Mouse (Mus musculus) cerebellum, postnatal 14 days (tissue): ENCODE measurements at regions not wholly inside any gene's neighbourhood (a gene's known extent, or its start where the extent isn't known, plus 50 kb on each side); places are given as distances from the start of the nearest gene placed in this dataset.

ENCODE experiments used
- DNase-seq, 2 experiments: peaks; one replicate each; pipeline ENCODE4 v3.0.0; 2021; ENCODE audit warnings: mixed read lengths in 2 of 2

- no peak for DNase-seq
Measured at GRCm38 (mm10) chr13:107458730-107459129, 436.8 kb upstream of the Kif2a start.

DNA sequence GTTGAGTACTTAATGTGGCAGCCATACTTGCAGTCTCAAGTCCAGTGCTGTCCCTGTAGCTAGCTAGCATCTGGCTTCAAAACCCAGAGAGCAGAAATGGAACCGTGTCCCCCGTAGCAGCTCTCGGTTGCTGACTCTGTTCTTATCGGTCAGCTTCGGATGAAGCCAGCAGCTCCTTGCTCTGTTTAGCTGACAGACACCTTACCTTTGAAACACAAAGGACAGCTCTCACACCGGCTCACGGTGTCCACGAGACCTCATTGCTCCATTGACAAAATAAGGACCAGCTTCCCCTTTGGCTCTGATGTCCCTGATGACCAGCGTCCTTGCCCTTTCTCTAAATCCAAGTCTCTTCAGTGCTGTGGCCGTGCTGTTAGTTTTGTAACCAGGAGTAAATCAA lies 435.3 kb upstream of the Kif2a start:
- no peak for DNase-seq

GRCm38 (mm10) chr13:107456394-107456793 lies 434.5 kb upstream of the Kif2a start:
- no peak for DNase-seq

DNA sequence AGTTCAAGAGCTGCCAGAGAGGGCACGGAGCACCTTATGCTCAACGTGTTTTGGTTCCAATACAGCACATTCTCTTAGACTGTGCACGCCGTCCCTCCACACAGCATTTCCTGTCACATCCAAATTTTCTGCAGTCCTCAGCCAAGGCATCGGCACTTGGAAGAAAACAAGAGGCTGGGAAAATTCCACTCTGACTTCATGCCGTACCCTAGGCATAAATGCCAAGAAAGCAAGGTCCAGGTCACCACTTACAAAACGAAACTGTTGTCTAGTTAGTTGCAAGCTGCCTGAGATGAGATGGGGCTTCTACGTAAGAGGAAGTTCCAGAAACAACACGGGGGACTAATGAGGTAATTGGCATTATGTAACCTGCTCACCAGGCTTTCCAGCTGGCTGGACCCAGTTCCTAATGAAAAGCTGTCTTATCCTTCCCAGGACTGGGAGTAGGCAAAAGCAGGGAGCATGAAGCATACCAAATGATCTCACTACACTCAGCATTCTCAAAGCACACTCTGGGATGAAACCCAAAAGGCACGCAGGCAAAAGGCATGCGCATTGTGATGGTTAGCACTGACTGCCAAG lies 427.8 kb upstream of the Kif2a start:
- DNase-seq = peak; percentile 82 to 87

DNA sequence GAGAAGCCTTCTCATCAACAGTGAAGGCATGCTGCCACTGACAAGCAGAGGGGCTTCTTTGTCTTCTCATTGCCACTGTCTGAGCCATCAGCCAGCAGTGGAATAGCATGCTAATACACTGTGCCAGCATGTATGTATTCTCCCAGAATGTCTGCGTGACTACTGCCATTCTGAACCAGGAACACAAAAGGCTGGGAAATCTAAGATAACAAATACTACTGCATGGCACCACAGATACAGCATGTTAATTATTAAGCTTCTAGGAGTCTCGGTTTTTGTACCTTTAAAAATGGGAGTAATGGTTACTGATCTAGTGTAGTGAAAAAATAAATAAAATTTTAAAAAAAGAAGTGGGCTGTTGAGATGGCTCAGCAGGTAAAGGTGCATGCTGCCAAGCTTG lies 425.9 kb upstream of the Kif2a start:
- DNase-seq = no peak

- no peak for DNase-seq
Measured at GRCm38 (mm10) chr13:107419363-107420155, 397.6 kb upstream of the Kif2a start.

- peak; percentile 32 to 83 for DNase-seq
Measured at GRCm38 (mm10) chr13:107410267-107410666, 388.3 kb upstream of the Kif2a start.

- DNase-seq = no peak
Measured at GRCm38 (mm10) chr13:107407674-107408026, 385.7 kb upstream of the Kif2a start.

DNA sequence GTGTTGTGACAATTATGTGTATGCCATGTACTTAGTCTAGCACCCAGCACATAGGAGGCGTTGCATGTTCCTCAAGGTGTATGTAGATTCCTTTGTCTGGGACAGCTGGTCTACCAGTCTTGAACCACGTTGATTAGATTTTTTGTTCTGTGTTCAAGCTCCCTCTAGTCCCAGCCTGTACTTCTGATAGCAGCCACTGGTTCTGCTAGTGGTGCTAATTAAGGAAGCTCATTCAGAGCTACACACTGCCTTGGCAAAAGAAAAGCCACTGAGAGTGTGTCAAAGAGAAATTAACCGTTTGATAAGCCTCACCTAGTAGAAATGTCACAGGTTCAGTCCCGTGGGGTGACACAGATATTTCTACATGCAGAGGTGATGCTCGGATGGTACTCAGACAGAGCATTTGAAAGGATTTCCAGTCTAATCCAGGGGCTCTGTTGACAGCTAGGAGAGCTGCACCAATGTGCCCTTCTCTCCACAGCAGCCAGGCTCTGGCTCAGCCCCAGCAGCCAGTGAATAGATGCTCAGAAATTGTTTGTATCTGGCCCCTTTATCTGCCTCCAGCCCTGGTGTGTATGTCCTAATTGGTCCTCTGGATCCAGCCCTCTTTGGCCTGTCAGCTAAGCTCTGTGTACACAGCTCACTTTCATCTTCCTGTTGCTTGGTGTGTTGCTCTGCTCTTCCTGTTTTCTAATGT lies 385.2 kb upstream of the Kif2a start:
- DNase-seq = peak; percentile 9 to 12

- no peak for DNase-seq
Measured at GRCm38 (mm10) chr13:107398621-107399363, 376.9 kb upstream of the Kif2a start.

GRCm38 (mm10) chr13:107396036-107396435 lies 374.1 kb upstream of the Kif2a start:
- no peak for DNase-seq

GRCm38 (mm10) chr13:107394451-107394850 lies 372.5 kb upstream of the Kif2a start:
- DNase-seq = no peak

GRCm38 (mm10) chr13:107389535-107390150 lies 367.7 kb upstream of the Kif2a start:
- DNase-seq = no peak

DNA sequence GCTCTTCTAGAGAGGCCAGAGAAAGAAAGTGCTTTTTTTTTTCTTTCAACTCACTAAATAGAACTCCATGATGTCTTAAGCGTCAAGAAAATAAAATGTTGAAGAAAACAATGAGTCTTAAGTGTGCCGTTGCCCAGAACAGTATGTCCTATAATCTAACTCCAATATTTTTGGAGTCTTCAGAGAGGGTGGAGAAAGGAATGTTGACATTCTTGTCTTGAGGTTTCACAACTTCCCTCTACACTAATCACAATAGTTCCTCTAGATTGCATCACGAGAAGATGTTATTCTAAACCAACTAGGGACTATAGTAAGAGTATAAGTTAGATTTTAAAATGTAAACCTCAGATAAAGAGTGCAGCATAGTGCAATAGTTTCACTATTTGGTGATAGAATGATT lies 367.1 kb upstream of the Kif2a start:
- no peak for DNase-seq

DNA sequence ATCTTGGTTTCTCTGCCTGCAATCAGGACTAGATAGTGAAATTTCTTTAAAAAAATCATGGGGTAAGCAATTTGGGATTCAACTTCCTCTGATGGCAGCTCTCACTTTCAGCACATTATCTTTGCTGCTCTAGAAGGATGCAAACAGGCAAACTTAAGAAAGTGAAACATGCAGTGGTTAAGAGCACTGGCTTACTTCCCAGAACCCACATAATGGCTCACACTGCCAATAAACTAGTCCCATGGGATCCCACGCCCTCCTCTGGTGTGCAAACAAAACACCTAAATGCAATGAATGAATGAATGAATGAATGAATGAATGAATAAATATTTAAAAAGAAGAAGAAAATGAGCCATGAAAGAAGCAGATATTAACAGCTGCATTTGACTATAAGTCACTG lies 356.1 kb upstream of the Kif2a start:
- DNase-seq = no peak

- no peak for DNase-seq
Measured at GRCm38 (mm10) chr13:107372666-107373065, 350.7 kb upstream of the Kif2a start.

DNA sequence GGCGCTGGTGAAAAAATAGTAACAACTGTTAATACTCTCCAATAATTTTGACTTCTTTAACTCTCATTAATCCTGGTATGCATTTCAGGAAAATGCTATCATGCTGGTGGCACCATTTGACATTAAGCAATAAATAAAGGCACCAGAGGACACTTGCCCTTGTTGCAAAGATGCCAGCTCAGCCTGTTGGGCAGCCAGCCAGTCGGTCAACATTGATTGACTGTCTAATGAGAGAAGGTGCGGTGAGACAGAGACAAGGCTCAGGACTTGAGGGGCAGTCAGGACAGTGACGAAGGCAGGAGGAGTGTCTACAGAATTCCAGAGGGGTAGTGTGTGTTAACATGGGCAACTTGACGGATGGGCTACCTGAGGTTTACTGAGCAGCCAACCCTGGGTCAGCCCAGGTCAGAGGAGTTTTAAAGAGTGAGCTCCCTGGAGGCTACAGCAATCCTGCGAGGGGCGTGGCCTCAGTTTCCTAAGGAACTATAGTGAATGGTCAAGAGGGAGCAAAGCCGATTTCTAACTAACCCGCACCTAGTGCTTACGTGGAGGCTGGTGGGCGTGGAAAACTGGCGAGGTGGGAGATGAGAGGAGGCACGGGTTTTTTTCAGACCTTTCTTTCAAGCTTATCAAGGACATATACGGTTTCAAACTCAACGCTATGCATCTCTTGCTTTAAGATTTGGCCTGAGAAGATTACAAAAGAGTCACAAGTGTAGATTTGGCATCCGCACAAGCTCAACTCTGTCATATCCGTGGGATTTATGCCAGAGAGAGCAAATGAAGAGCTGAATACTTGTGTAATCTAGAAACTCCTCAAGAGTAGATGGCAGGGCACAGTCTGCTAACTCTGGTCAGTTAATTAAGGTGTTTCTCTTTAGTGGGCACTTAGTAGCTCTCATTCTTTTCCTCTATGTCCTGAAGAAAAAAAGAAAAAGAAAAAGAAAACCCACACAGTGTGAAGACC lies 350.0 kb upstream of the Kif2a start:
- DNase-seq = peak; percentile 52 to 73

DNA sequence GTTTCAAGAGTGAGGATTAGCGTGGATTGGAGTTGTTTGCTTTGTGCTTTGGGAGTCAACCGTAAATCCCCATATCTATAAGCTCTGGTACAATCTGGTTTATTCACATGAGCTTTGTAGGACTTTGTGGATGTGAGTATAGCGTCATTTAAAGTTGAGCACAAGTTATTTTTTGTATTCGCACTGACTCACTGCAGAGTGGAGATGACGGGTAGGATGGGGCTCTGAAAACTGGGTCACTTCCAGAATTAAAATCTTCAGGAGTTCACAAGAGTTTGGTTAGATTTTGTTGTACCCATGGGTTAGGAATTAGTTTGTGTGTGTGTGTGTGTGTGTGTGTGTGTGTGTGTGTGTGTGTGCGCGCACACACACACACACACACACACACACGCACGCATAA lies 345.7 kb upstream of the Kif2a start:
- no peak for DNase-seq

DNA sequence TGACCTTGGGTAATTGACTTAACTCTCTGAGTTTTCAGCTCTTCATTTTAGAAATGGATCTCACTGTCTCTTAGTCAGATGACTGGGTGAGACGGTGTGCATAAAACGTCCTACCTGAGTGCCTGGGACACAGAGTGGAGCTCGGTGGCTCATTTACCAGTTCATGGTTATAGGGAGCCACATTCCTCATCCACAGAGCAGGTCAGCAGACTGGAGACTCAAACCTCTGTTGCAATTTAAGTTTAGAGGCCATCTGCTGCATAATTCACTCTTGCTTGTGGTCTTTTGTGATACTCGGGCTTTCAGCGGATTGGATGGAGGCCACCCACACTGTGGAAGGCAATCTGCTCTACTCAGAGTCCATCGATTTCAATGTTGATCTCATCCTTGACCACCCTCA lies 343.8 kb upstream of the Kif2a start:
- no peak for DNase-seq

DNA sequence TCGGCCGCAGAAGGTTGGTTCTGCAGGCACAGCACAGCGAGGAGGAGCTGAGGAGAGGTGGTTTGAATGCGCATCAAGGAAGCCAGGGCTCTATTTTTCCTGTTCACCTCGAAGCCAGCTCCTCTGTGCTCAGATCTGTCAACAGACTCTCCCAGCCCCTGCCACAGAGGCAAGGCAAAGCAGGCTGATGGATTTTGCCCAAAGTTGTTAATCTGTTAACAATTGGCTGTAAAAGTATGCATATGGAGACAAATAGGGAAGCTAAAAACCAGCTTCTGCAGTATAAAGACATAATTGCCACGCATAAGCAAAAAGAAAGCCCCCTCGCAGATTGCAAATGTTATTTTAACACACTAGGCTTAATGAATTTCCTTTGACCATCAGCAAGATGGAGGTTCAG lies 343.3 kb upstream of the Kif2a start:
- DNase-seq = no peak

DNA sequence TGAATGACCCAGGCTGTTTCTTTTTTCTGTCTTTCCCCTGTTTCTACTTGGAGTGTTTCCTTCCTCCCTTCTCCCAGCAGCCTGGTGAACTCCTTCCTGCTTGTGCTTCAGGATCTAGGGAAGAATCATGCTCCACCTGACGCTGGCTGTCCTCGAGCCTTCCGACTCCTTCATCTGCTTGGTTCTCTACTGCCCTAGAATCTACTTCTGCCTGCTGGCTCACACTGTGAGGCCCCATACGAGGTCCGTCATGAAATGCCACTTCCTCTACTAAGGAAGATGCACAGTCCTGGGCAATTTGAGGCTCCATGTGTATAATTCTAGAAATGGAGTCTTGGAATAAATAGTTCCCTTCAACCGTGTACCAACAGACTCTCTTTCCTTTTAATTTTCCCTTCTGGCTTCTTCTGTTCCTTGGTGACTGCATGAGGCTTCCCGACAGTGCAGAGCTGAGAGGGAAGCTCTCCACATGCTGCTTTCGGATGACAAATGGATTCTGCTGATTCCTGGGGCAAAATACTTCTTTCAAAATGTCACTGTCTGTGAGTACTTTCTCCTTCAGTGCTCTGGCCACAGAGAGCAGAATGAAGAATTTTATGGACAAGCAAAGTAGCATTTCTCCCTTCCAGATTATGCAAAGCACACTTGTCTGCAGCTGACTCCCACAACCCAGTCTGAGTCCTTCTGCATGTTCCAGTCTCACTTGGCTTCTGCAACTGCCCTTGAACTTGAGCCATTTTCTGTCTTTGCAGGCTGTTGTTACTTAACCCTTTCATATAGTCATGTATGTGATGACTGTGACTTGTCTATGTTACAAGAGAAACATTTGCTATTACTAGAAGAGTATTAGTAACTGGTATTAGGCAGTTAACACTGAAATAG lies 341.1 kb upstream of the Kif2a start:
- DNase-seq = peak; percentile 47 to 51
